Mouse (Mus musculus): ENCODE results near the gene Acp7.
"Not testable (repeated sequence)": the region's sequence is repeated elsewhere in the genome, so short reads cannot be mapped to it uniquely, and the experiment has no call there.

The Acp7 gene

DNA sequence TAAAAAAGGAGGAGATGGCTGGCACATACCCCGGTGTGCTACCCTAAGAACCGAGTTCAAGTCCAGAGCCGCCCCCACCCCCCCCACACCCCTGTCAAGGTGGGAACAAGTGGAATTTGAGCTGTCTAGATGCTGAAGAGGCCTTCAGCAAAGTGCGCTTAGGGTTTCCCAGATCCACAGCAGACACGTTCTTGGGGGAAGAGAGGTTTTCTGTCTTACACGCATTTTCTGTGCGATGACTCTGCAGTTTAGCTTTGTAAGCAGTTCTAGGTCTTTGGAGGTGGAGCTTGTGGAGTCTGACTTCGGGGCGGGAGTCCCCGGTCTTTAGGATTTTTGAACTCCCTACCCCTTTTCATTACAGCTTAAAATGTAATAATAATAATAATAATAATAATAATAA is at the start of gene Acp7:
Gene Acp7 (minus strand): TSS at position 260 of the 400 bp plus-strand sequence.
- DNase-seq: no peak

DNA sequence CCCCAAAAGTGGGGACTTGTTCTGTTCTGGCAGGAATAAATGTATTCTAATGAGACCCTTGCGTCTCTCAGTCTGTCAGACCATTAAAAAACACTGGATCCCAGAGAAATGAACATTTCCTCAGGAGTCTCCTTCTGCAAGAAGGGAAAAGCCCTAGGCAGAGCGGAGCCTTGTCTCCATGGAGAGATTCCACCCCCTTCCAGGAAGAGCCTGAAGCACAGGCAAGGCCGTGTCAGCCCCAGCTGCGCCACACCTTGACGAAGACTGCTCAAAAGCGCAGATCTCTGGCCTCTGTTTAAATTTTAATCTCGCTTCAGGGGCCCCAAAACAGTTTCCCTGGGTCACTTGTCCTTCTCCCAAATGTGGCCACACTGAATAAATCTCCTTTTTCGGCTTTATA is 46.5 kb upstream of the Acp7 start:
- no peak for DNase-seq

DNA sequence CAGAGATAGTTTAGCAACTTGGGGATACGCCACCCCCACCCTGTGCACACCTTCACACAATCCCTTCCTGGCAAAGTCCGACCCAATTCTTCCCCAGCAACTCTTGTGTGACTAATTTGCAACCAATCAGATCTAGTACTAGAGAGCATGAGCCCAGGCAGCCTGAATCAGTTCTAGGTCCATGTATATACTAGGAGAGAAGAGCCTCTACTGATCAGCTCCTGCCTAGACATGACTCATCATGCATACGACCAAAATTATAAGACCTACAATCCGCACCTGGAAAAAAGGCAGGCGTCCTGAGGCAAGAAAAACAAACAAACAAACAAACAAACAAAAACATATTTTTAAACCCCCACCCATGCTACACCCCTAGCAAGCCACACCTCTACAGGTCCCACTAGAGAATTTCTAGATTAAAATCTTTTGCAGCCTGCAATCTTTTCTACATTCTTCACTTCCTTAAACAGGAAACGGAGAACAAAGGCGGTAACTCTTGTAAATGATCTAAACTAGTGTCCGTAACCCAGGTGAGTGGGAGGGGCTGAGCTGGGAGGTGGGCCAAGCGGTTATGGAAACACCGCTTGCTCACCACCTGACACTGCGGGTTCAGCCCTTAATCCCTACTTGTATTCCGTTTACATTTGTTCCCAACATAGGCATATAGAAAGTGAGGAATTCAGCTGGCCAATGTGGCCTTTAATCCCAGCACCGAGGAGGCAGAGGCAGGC is 45.8 kb upstream of the Acp7 start:
- no peak for DNase-seq

DNA sequence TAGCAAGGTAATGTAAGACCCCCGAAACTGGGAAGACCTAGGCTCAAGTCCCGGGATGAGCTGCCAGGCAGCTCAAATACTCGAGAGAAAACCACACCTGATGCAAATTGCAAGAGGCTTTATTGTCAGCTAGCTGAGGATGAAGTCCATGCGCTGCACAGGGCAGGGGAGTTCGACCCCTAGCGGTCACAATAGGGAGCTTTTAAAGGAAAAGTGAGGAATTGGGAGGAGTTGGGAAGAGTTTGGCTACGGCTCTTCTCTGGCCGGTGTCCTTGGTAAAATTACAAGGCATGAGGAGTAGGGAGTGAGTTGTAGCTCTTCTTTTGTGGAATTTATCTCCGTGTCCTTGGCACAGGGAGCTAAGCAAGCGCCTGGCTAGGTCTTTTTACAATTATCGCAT is 44.6 kb upstream of the Acp7 start:
- DNase-seq: peak; percentile 19

DNA sequence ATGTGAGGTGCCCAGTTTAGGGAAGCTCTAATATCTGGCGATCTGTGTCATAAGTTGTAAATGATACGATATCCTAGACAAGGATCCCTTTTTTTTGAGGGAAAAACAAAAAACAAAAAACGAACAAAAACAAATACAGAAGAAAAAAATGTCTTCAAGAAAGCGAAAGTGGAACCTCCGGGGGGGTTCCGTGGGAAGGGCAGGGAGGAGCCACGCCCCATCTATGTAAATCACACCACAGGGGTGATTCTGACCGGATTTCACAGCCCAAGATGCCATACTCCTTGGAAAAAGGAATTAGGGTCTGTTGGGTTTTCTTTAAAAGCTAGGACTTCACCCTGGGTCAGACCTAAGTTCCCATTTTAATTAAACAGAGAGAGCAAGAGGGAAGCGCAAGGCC is 43.9 kb upstream of the Acp7 start:
- DNase-seq: no peak

DNA sequence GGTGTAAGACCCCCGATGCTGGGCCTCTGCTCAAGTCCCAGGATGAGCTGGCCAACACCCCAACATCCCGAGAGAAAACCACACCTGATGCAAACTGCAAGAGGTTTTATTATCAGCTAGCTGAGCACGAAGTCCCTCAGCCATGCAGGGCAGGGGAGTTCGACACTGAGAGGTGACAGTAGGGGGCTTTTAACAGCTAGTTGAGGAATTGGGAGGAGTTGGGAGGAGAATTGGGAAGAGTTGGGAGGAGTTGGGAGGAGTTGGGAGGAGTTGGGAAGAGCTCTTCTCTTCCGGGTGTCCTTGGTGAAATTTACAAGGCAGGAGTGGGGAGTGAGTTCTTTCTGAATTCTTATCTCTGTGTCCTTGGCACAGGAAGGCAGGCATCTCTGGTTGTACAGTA is 41.7 kb upstream of the Acp7 start:
- DNase-seq: not testable (repeated sequence)

DNA sequence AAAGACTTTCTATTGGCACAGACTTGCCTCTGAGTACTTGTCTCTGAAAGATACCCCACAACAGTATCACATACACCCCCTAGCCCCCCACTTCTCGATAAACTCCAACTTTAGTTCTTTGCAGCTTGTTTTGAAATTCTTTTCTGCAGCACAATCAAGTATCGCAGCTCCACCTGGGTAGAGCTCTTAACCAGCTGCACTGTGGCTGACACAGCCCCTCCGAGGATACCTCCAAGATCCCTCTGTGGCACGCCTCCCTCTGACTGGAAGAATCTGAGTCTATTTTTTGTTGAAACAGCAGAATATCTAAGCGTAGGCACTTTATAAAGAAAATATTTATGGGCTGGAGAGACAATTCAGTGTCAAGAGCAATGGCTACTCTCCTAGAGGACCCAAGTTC is 41.1 kb upstream of the Acp7 start:
- DNase-seq: no peak

DNA sequence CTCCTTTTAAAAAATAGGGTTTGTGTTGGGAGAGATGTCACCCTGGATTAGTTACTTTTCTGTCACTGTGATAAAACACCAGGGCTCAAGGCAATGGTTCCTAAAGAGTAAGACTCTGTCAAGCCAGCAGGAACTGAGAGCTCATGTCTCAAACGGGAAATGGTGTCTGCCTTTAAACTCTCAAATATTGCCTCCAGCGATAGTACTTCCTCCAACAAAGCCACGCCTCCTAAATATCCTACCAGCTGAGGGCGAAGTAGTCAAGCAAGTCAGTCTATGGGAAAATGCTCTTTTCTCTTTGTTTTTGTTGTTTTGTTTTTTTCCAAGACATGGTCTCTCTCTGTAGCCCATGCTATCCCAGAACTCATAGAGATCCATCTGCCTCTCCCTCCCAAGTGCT is 40.0 kb upstream of the Acp7 start:
- DNase-seq: no peak

DNA sequence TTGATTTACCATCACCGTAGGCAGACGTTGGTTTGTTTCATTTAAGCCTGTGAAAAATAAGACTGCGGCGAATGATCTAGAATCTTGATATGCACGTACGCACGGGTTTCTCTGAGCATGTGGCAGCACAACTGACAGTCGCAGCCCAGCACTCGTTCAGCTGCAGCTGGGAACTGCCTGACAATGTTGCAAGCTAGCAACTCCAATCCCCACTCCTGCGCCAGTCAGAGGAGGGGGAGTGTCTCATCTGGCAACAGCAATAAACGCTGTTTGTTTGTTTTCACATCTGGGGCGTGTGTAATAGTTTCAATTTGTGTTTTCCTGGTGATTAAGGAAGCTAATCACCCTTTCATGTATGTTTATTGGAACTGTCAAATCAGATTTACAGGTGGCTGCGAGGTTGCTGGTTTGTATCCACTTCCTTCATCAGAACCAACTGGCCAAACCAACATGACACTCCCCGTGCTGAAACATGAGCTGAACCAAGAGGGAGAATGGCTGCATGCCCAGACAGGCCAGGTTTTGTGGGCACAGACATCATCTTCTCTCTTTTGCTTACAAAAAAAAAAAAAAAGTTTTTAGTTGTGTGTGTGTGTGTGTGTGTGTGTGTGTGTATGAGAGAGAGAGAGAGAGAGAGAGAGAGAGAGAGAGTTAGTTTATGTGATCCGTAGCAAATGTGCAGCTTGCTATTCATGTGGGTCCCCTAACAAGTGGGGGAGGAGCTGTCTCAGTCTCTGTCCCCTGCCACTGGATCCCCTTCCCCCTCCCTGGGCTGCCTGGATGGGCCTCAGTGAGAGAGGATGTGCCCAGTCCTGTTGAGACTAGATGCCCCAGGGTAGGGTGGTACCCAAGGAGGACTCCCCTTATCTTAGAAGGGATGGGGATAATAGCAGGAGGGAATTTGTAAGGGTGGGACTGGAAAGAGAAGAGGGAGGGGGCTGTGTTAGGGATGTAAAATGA is 34.8 kb upstream of the Acp7 start:
- DNase-seq: no peak

DNA sequence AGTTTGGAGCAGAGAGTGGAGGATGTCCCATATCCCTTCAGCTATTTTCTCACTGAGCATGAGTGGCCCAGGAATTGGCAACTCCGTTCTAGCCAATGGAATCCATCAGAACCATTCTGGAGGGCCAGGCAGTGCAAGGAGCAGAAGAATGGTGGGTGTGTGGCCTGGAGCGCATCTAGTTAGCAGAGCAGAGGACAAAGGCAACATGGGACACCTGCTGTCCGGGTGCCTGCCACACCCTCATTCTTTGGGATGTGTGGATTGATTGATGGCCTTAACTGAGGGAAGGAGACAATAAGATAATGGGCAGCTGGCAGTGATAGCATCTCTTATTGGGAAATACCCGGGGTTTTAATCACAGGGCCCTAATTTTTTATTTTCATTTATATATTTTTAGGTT is 25.3 kb upstream of the Acp7 start:
- DNase-seq: no peak

DNA sequence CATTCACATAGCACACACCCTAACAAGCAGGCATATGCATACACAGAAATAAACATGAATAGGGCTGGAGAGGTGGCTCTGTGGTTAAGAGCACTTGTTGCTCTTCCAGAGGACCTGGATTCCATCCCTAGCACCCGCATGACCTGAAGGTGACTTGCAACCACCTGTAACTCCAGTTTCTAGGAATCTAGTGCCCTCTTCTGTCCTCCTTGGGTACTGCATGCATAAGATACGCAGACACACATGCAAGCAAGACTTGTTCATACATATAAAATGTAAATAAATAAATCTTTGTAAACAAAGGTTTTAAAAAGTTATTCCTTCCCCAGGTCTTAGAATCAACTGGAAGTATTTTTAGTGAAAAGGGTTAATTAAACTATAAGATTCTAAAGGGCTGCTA is 20.0 kb upstream of the Acp7 start:
- no peak for DNase-seq

DNA sequence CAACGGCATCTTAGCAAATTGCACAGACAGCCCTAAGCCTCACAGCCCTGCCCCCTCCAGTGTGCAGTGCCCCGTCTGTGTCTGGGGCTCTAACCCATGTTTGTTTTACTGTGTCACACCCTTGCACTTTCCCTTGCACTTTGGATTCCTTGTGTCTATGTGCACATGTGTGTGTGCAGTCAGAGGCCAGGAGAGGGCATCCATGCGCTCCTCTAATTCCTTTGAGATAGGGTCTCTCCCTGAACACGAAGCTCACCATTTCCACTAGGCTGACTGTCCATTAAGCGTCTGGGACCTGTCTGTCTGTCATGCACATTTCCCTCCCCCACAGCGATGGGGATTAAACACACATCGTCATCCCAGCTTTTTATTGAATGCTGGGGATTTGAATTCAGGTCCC is 15.9 kb upstream of the Acp7 start:
- no peak for DNase-seq

DNA sequence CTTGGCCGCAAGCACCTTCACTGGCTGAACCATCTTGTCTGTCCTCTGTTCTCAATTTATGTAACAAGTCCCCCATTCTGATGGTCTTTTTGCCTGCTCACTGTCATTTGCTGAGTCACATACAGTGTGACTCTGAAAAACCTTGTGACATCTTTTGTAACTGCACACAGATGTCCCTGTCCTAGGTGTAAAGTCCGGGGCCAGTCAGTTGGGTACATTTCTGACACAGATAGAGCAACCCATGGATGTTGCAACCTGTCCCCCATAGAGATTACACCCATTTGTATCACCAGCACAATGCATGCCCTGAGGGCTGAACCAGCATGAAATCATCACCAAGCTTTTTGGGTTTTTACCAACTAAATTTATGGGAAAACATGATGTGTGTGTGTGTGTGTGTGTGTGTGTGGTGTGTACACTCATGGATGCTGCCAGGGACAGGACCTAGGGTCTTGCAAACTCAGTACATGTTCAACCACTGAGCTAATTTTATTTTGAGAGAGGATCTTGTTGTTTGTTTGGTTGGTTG is 14.9 kb upstream of the Acp7 start:
- DNase-seq: no peak

DNA sequence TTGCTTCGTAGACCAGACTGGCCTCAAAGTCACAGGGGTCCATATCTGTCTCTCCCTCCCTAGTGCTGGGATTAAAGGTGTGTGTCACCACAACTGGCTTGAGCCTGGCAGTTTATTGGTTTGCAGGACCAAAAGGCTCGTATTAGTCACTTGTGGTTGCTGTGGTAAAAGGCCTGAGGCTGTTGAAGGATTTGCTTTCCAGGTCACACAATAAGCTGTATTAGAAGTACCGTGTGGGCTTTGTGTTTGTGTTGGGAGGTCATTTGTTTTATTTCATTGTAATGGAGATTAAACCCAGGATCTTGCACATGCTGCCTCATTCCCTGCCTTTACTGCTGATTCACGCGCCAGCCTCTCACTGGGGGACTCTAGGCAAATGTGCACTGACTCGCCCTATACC is 14.2 kb upstream of the Acp7 start:
- no peak for DNase-seq

DNA sequence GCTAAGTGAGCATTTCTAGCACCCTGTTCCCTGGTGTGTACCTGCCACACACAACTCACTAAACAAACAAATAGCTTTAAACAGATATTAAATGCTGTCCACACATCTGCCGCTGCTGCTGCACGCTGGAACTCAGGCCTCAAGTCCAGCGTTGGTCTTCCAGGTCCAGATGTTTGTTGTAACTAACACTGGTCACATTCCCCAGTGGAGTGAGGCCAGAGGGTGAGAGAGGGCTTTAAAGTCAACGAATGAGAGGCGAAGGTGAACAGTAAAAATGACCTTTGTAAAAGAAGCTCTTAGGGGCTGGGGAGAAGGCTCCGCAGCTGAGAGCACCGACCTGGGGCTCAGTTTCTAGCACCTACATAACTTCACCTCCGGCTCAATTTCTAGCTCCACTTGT is 10.4 kb upstream of the Acp7 start:
- no peak for DNase-seq

DNA sequence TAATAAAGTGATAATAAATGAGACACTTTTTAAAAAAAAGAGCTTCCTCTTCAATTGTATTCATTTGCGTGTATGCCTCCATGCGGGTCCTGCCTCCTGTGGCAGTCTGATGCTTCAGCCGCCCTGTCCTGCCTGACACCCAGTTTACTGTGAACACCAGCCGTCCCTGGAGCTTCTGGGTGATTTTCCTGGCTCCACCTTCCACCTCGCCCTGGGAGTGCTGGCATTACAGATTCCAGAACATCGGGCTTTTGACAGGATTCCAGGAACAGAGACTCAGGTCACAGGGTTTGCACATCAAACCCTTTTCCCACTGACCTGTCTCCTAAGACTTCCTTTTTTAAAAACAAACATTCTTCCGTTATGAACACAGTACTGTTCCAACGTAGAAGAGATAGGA is 6.4 kb upstream of the Acp7 start:
- DNase-seq: peak; percentile 8

DNA sequence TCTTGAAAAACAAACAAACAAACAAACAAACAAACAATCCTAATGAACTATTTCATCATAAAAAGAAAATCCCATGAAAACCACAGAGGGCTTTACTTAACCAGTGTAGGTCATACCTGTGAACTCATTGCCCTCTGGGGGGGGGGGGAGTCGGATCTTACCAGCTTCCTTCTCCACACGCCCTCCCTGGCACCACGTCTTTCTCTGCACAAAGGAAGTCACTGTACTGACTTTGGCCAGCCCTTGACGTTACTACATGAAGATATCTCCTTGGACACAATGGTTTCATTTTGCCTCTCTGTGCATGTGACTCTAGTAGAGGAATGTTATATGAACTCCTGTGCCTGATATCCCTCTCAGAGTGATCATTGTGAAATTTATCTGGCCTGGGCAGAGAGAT is 3.0 kb upstream of the Acp7 start:
- DNase-seq: no peak

DNA sequence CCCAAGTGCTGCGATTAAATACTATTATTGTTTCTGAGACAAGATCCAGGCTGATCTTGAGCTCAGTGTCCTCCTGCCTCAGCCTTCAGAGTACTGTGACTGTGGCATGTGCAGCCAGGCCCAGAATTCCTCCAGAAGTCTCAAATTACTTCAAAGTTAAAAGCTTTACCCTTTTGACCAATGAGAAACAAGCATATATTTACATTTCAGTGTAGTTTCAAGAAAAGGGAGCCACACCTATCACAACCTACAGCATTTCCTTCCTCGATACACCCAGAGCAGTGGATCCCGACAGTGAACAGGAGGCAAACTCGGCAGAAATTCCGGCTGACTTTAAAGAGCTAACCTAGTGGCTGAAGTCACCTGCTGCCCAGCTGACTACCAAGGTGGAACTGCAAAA is 6.3 kb downstream of the Acp7 start:
- no peak for DNase-seq

DNA sequence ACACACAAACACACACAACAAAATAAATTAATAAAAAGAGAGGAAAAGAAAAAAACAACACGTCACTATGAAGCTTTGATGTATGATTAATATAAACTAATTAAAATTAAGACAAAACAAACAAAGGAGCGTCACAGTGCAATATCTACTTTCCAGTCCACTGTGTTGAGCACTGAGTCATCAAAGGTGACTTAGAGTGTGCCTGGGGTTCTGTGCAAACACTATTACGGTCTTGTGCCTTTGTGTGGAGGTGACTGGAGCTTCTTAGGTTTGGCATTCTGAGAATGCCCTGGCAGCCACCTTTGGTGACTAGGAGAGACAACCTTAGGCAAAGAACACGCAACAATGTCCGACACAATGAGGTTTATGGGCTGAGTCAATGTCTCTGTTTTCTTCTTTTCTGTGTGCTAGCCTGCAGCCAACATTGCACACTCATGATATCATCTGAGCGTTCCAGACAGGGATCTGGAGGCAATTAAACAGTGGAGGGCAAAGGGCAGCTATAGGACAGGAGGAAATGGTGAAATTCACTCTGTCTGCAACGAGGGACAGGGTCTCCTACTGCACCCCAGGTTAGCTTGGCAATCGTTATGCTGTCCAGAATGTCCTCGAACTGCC is 11.9 kb downstream of the Acp7 start:
- no peak for DNase-seq

DNA sequence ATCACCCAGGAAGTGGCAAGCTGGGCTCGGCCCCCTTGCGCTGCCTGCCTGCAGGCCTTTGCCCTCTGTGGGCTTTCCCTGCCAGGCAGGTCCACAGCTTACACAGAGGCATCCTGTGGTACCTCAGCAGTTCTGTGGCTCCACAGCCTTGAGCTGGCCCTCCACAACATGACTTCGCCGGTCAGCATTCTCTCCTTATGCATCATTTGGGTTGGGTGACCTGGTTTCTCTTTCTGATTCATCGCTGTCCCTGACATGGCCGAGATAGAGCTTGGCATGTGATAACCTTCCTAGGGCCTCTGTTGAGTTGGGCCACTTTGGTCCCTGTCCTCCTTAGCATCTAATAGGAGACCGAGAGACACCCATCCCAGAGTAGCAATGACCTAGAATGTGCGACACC is 25.2 kb downstream of the Acp7 start:
- DNase-seq: no peak

DNA sequence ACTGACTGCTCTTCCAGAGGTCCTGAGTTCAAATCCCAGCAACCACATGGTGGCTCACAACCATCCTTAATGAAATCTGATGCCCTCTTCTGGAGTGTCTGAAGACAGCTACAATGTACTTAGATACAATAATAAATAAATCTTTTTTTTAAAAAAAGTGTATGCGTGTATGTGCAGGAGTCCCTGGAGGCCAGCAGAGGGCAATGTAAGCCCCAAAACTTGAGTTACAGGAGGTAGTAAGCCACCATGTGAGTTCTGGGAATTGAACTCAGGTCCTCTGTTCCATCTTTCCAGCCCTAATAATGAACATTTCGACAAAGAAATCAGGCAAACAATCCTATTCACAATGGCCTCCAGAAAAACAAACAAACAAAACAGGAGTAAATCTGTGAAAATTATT is 27.3 kb downstream of the Acp7 start:
- not testable (repeated sequence) for DNase-seq

DNA sequence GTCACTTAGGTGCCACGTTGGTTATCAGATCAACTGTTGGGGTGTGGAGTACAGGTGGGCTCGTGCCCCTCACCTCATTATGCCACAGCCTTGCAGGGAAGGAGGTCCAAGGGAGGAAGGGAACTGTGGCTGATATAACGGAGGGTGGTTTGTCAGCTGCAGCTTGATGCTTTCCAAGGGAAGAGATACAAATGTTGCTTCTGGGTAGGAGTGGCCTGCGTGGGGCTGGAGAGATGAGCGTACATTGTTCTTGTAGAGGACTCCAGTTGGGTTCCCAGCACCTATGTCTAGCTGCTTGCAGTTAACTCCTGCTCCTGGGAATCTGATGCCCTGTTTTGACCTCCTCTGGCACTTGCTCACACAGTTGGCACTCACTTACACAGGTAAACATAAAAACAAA is 28.0 kb downstream of the Acp7 start:
- DNase-seq: no peak

DNA sequence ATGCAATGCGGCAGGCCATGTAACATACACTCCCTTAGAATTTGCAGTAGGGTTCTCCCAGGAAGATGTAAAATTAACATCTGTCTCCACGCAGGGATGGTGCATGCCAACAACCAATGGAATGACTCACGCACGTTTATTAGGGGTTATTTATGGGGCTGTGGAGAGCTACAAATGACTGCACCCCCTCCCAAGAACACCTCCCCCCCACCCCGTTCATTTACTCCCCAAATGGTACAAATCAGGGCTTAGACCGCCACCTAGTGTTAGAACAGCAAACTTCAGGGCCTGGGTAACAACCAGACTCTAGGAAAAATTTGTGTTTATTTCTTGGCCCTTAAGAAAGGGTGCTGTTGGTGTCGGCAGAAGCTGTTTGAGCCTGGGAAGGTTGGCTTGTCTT is 29.5 kb downstream of the Acp7 start:
- peak; percentile 65 for DNase-seq

DNA sequence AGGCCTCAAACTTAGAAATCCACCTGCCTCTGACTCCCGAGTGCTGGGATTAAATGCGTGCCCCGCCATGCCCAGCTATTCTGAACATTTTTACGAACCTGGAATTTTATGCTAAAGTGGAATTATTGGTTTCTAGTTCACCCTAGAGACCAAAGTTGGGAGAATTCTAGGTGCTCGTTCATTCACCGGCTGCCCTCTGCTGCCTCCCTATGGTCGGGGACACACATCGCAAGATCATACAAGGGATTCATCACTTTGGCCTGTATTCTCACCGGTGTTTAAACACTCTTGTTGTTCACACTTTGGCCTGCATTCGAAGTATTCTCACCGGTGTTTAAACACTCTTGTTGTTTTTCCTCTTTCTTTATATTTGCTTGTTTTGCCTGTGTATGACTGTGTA is 30.1 kb downstream of the Acp7 start:
- peak; percentile 71 for DNase-seq

Data from kidney, adult 9 months (tissue).